Mouse (Mus musculus): ENCODE results near the gene Baiap2. TPM values are rescaled to one million over a fixed set of nuclear protein-coding genes. Genes with fewer than 3 reads are reported as not detected.

Baiap2 gene
- total and polyA plus RNA-seq, 3 experiments, result 5.8 to 10.9 (median 10.3) TPM

- intact Hi-C loops (cut with DNase I), result no loop called here
- Histone ChIP-seq H3K79me2 (replicated peaks; ENCODE audit: control insufficient read depth, insufficient read depth, low read length) (no peaks in the 10 kb centered on the region), H3K4me3 (no peak overlapping the region), H3K9ac (ENCODE audit: low read depth, low read length) (no peak overlapping the region), H3K4me1 (ENCODE audit: control insufficient read depth, insufficient read depth, low read length) (peaks cover 47% of the 10 kb centered on the region), H3K27me3 (ENCODE audit: control insufficient read depth, insufficient read depth, low read length) (no peaks in the 10 kb centered on the region), H3K27ac (peak overlapping the region; percentile 49), H3K36me3 (ENCODE audit: control insufficient read depth, insufficient read depth, low read length) (no peaks in the 10 kb centered on the region)
- 42% methylated on average over 2 of the region's 2 CpGs for WGBS
- TF ChIP-seq POLR2A (IDR thresholded peaks at IDR 0.05; ENCODE audit: insufficient read depth, low read depth, low read length), result no peak
- no peak for TF ChIP-seq EP300 (IDR thresholded peaks at IDR 0.05; ENCODE audit: insufficient read depth, low read depth, low read length)
- no peak for TF ChIP-seq CTCF (IDR thresholded peaks at IDR 0.05)
- peak in 1 of 2 experiments; percentile 53 for DNase-seq
Measured at GRCm38 (mm10) chr11:119948803-119949202, 6.2 kb downstream of the Baiap2 start.

DNA sequence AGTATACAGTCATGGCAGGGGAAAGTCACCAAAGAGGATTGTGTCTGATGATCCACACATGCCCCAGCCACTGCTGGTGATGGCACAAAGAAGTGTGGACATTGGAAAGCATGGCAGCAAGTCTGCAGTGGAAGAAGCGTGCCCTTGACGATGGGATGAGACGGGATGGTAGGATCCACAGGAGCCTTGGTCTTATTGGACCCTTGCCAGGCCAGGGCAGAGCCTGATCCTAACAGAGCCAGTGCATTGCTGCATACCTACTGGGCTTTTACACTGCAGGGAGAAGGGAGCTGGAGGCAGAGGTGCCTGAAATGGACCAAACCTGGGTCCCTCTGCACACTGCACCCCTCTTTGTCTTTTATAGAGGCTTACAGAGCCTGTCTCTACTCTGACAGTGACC is 8.0 kb downstream of the Baiap2 start:
- Histone ChIP-seq H3K27ac (no peak overlapping the region), H3K27me3 (ENCODE audit: control insufficient read depth, insufficient read depth, low read length) (no peaks in the 10 kb centered on the region), H3K4me3 (no peak overlapping the region), H3K4me1 (ENCODE audit: control insufficient read depth, insufficient read depth, low read length) (peaks cover 52% of the 10 kb centered on the region), H3K79me2 (replicated peaks; ENCODE audit: control insufficient read depth, insufficient read depth, low read length) (no peaks in the 10 kb centered on the region), H3K36me3 (ENCODE audit: control insufficient read depth, insufficient read depth, low read length) (no peaks in the 10 kb centered on the region), H3K9ac (ENCODE audit: low read depth, low read length) (no peak overlapping the region)
- WGBS, result 99% methylated on average over 3 of the region's 3 CpGs
- no peak for TF ChIP-seq POLR2A (IDR thresholded peaks at IDR 0.05; ENCODE audit: insufficient read depth, low read depth, low read length)
- no peak for TF ChIP-seq CTCF (IDR thresholded peaks at IDR 0.05)
- no peak for TF ChIP-seq EP300 (IDR thresholded peaks at IDR 0.05; ENCODE audit: insufficient read depth, low read depth, low read length)
- intact Hi-C loops (cut with DNase I), result no loop called here
- DNase-seq, result no peak

GRCm38 (mm10) chr11:119951326-119951725 is 8.8 kb downstream of the Baiap2 start:
- intact Hi-C loops (cut with DNase I), result no loop called here
- WGBS, result 84% methylated on average over 6 of the region's 6 CpGs
- H3K79me2 ChIP-seq (replicated peaks; ENCODE audit: control insufficient read depth, insufficient read depth, low read length), result no peaks in the 10 kb centered on the region
- no peak for TF ChIP-seq POLR2A (IDR thresholded peaks at IDR 0.05; ENCODE audit: insufficient read depth, low read depth, low read length)
- TF ChIP-seq CTCF (IDR thresholded peaks at IDR 0.05), result no peak
- TF ChIP-seq EP300 (IDR thresholded peaks at IDR 0.05; ENCODE audit: insufficient read depth, low read depth, low read length), result no peak
- H3K4me1 ChIP-seq (ENCODE audit: control insufficient read depth, insufficient read depth, low read length), result peaks cover 56% of the 10 kb centered on the region
- no peak overlapping the region for H3K27ac ChIP-seq
- H3K27me3 ChIP-seq (ENCODE audit: control insufficient read depth, insufficient read depth, low read length), result no peaks in the 10 kb centered on the region
- H3K36me3 ChIP-seq (ENCODE audit: control insufficient read depth, insufficient read depth, low read length), result no peaks in the 10 kb centered on the region
- no peak overlapping the region for H3K9ac ChIP-seq (ENCODE audit: low read depth, low read length)
- no peak overlapping the region for H3K4me3 ChIP-seq
- no peak for DNase-seq

- DNase-seq, result peak; percentile 57 to 79
- 48% methylated on average over 5 of the region's 5 CpGs for WGBS
- peak overlapping the region; percentile 70 for H3K27ac ChIP-seq
Measured at GRCm38 (mm10) chr11:119952429-119953224, 10.1 kb downstream of the Baiap2 start.

DNA sequence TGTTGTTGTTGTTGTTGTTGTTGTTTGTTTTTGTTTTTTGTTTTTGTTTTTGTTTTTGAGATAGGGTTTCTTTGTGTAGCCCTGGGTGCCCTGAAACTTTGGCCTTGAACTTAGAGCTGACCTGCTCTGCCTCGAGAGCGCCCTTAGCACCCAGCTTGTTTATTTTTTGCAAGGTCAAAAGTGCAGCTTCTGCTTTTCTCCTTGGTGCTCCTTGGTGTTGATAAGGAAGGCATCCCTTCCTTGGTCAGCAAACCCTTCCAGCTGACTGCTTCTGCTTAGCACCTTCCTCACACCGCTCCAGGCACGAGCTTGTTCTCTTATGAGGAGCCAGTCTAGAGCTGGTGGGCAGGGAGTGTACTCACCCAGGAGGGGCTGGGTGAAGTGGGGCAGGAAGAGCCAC is 11.7 kb downstream of the Baiap2 start:
- intact Hi-C loops (cut with DNase I), result loop anchor here (2.0 kb wide), 1 partner anchor 23 kb away; no protein-coding TSS in a partner anchor
- peak overlapping the region; percentile 40 for H3K27ac ChIP-seq

More at GRCm38 (mm10) chr11:119952429-119953224, 10.1 kb downstream of the Baiap2 start:
- Histone ChIP-seq H3K79me2 (replicated peaks; ENCODE audit: control insufficient read depth, insufficient read depth, low read length) (no peaks in the 10 kb centered on the region), H3K27me3 (ENCODE audit: control insufficient read depth, insufficient read depth, low read length) (no peaks in the 10 kb centered on the region), H3K36me3 (ENCODE audit: control insufficient read depth, insufficient read depth, low read length) (no peaks in the 10 kb centered on the region), H3K4me3 (no peak overlapping the region), H3K9ac (ENCODE audit: low read depth, low read length) (no peak overlapping the region), H3K4me1 (ENCODE audit: control insufficient read depth, insufficient read depth, low read length) (peaks cover 52% of the 10 kb centered on the region)
- intact Hi-C loops (cut with DNase I), result no loop called here
- TF ChIP-seq EP300 (IDR thresholded peaks at IDR 0.05; ENCODE audit: insufficient read depth, low read depth, low read length), result no peak
- TF ChIP-seq CTCF (IDR thresholded peaks at IDR 0.05), result no peak
- TF ChIP-seq POLR2A (IDR thresholded peaks at IDR 0.05; ENCODE audit: insufficient read depth, low read depth, low read length), result no peak

DNA sequence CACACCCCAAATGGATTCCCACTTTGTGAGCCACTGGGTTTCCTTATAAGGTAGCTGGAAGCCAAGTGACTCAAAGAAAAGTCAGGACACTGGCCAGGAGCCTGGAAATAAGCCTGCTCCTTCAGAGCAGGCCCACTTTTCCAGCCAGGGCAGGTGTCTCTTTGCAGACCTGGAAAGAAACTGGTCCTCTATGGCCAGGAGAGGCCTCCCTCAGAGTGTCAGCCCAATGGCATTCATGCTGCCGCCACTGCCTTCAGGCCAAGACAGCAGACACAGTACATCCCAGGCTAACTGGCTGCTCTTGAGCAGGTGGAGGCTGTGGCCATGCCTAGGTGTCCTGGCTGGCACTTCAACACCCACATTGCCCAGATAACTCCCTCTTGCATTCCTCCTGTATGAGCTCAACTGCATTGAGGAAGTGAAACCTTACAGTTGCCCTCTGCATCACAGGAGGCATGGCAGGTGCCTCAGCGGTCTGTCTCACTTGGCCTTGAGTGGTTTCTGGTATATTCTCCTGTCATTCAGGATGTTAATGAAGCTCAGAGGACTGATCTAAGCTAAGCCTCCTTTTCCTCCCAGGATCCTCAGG is 12.3 kb downstream of the Baiap2 start:
- Histone ChIP-seq H3K9ac (ENCODE audit: low read depth, low read length) (no peak overlapping the region), H3K4me3 (no peak overlapping the region), H3K4me1 (ENCODE audit: control insufficient read depth, insufficient read depth, low read length) (peaks cover 38% of the 10 kb centered on the region), H3K27ac (peak overlapping the region; percentile 40), H3K79me2 (replicated peaks; ENCODE audit: control insufficient read depth, insufficient read depth, low read length) (no peaks in the 10 kb centered on the region), H3K36me3 (ENCODE audit: control insufficient read depth, insufficient read depth, low read length) (no peaks in the 10 kb centered on the region), H3K27me3 (ENCODE audit: control insufficient read depth, insufficient read depth, low read length) (no peaks in the 10 kb centered on the region)
- intact Hi-C loops (cut with DNase I), result loop anchor here (2.0 kb wide), 1 partner anchor 24 kb away; no protein-coding TSS in a partner anchor
- TF ChIP-seq CTCF (IDR thresholded peaks at IDR 0.05) (no peak), POLR2A (IDR thresholded peaks at IDR 0.05; ENCODE audit: insufficient read depth, low read depth, low read length) (no peak), EP300 (IDR thresholded peaks at IDR 0.05; ENCODE audit: insufficient read depth, low read depth, low read length) (no peak)
- DNase-seq, result no peak
- 67% methylated on average over 2 of the region's 2 CpGs for WGBS

More for the DNA sequence above, 11.7 kb downstream of the Baiap2 start:
- peaks cover 39% of the 10 kb centered on the region for H3K4me1 ChIP-seq (ENCODE audit: control insufficient read depth, insufficient read depth, low read length)
- H3K27me3 ChIP-seq (ENCODE audit: control insufficient read depth, insufficient read depth, low read length), result no peaks in the 10 kb centered on the region
- DNase-seq, result no peak
- no peaks in the 10 kb centered on the region for H3K36me3 ChIP-seq (ENCODE audit: control insufficient read depth, insufficient read depth, low read length)
- no peaks in the 10 kb centered on the region for H3K79me2 ChIP-seq (replicated peaks; ENCODE audit: control insufficient read depth, insufficient read depth, low read length)
- no peak overlapping the region for H3K9ac ChIP-seq (ENCODE audit: low read depth, low read length)
- TF ChIP-seq POLR2A (IDR thresholded peaks at IDR 0.05; ENCODE audit: insufficient read depth, low read depth, low read length) (no peak), CTCF (IDR thresholded peaks at IDR 0.05) (no peak), EP300 (IDR thresholded peaks at IDR 0.05; ENCODE audit: insufficient read depth, low read depth, low read length) (no peak)
- 65% methylated on average over 4 of the region's 4 CpGs for whole genome bisulfite sequencing
- H3K4me3 ChIP-seq, result no peak overlapping the region

Measured in heart, adult 2 months (tissue).